Mouse (Mus musculus) lung, embryonic 14.5 days (tissue): Measurements from ENCODE around the gene Tmem100. TPM values are rescaled to one million over a fixed set of nuclear protein-coding genes. Genes with fewer than 3 reads are reported as not detected.
A peak's percentile ranks its signal among the peaks of the same experiment; 100 is the strongest.

Experiments
- ATAC-seq: fragments of 200-750 bp; cut with Nextera tagmentation; 2 replicates; pipeline ENCODE4 v1.8.0; 2017; ENCODE audit warnings: mild to moderate bottlenecking, moderate TSS enrichment, moderate library complexity; ENCODE audit not compliant: insufficient read depth
- DNase-seq: peaks from one replicate; pipeline ENCODE4 v3.0.0-alpha.2; 2015
- H3K27ac ChIP-seq: fragments of 300-500 bp; sonication (generic); 2 replicates; pipeline ENCODE4 v1.5.1; 2014; ENCODE audit warnings: low read depth, mild to moderate bottlenecking, moderate library complexity
- H3K27me3 ChIP-seq: fragments of 300-500 bp; sonication (generic); 2 replicates; pipeline ENCODE4 v1.6.1; 2014; ENCODE audit warnings: low read length, control low read depth; ENCODE audit not compliant: insufficient read depth
- H3K36me3 ChIP-seq: fragments of 300-500 bp; sonication (generic); 2 replicates; pipeline ENCODE4 v1.6.1; 2014; ENCODE audit warnings: control low read depth; ENCODE audit not compliant: insufficient read depth
- H3K4me1 ChIP-seq: fragments of 300-500 bp; sonication (generic); 2 replicates; pipeline ENCODE4 v1.6.1; 2014; ENCODE audit warnings: antibody characterized with exemption, control low read depth; ENCODE audit not compliant: insufficient read depth
- H3K4me2 ChIP-seq: fragments of 300-500 bp; sonication (generic); 2 replicates; pipeline ENCODE4 v1.6.1; 2014; ENCODE audit warnings: mild to moderate bottlenecking
- H3K4me3 ChIP-seq: fragments of 300-500 bp; sonication (generic); 2 replicates; pipeline ENCODE4 v1.5.1; 2014; ENCODE audit warnings: low read depth, low read length
- H3K9ac ChIP-seq: fragments of 300-500 bp; sonication (generic); 2 replicates; pipeline ENCODE4 v1.6.1; 2014
- H3K9me3 ChIP-seq: fragments of 300-500 bp; sonication (generic); 2 replicates; pipeline ENCODE4 v1.6.1; 2016; ENCODE audit warnings: low read depth, low read length, control low read depth
- CTCF ChIP-seq: IDR thresholded peaks from 2 replicates; pipeline ENCODE4 v1.5.1; 2016; ENCODE audit warnings: antibody characterized with exemption, low read depth
- WGBS: fragments of 180-500 bp; shearing (Covaris S2); extraction: QIAGEN DNeasy Blood & Tissue Kit; methylation state at CpG from one replicate; pipeline ENCODE4 v1.1.7; 2014; 5-methylcytosine and 5-hydroxymethylcytosine counted together
- polyA plus RNA-seq: library from polyadenylated mRNA; unstranded; fragments of >200 nt; fragmentation: Nextera tagmentation; extraction: Ambion mirVana; gene quantifications from 2 replicates; pipeline ENCODE4 v1.2.1, GENCODE M21; 2014

Tmem100 gene
- polyA plus RNA-seq, 1 experiment from 2014 or later, result 20.9 TPM

GRCm38 (mm10) chr11:90059241-90059640 lies 29.1 kb downstream of the Tmem100 start:
- Histone ChIP-seq H3K4me2 (no peak overlapping the region), H3K4me1 (no peaks in the 10 kb centered on the region; the same call in 1 of the 2 replicates), H3K4me3 (no peak overlapping the region), H3K27me3 (no peaks in the 10 kb centered on the region), H3K9me3 (no peaks in the 10 kb centered on the region; the same call in 1 of the 2 replicates), H3K36me3 (no peaks in the 10 kb centered on the region), H3K27ac (no peak overlapping the region), H3K9ac (no peak overlapping the region)
- TF ChIP-seq CTCF, result peak; percentile 20; the same call in 1 of the 2 replicates
- ATAC-seq (no peak), DNase-seq (no peak)

- TF ChIP-seq CTCF, result no peak
- no peak overlapping the region for H3K9ac ChIP-seq
- no peak overlapping the region for H3K27ac ChIP-seq
These were observed 32.5 kb downstream of the Tmem100 start for GRCm38 (mm10) chr11:90062657-90063056.

DNA sequence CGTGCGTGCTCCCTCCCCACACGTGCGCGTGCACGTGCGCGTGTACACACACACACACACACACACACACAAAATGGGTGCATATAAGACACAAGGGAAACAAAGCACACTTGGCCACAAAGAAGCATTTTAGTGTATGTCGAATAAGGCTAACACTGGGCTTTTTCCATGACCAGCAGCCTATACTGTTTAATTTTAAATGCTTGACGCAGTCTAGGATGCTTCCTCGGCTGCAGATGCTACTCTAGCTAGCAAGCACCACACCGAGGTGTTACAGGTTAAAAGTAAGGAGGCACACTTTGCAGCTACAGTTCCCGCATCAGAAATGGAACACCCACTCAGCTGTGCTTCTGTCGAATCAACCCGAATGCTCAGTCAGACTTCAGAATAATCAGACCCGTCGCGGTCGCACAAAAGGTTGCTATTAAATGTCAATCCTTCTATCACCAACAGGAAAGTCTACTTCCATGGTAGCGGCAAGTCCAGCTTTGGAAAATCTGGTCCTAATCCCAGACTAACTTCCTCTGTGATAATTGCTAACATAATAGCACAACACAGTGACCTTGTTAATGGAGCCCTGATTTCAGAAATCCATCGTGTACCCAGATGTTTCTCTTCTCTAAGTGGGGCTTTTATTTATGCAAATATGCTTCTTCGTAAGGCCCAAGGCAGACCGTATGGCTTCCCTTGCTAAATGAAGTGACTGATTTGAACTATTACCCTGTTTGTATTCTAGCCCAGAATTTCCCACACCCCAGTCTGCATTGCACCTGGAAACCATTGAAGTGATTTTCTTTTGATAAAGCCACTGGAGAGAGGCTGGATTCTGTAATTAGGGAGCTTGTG lies 36.5 kb downstream of the Tmem100 start:
- peak; percentile 39 for DNase-seq
- TF ChIP-seq CTCF, result no peak

More at GRCm38 (mm10) chr11:90062657-90063056, 32.5 kb downstream of the Tmem100 start:
- DNase-seq, result no peak
- Histone ChIP-seq H3K9me3 (no peaks in the 10 kb centered on the region; the same call in 1 of the 2 replicates), H3K27me3 (no peaks in the 10 kb centered on the region), H3K36me3 (no peaks in the 10 kb centered on the region), H3K4me1 (no peaks in the 10 kb centered on the region; the same call in 1 of the 2 replicates), H3K4me3 (no peak overlapping the region), H3K4me2 (no peak overlapping the region)
- 58% methylated on average over 3 of the region's 3 CpGs for WGBS
- ATAC-seq, result no peak

DNA sequence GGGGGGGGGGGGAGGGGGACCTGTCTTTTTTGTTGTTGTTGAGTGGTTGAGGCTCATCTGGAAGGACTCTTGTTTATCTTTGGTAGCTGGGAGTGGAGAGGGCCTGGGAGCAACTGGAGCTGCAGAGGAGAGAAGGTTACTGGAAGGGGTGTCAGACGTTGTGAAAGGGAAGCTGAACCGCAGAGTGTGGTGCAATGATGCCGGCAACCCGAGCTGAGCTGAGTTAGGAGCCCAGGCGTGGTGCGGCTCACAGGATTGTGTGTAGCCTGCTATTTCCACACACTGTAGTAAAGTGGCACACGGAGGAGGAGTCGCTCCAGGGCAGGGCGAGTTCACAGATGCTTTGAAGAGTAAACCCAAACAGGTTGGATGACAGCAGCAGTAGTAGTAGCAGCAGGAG lies 41.6 kb downstream of the Tmem100 start:
- 0 out of 2 replicates have a peak overlapping the region, but pooled peaks have one; percentile 4 for H3K27ac ChIP-seq
- ATAC-seq (peak; percentile 78; the same call in 1 of the 2 replicates), DNase-seq (peak; percentile 58)
- peak overlapping the region; percentile 23 for H3K4me2 ChIP-seq
- no peaks in the 10 kb centered on the region for H3K27me3 ChIP-seq
- no peaks in the 10 kb centered on the region for H3K36me3 ChIP-seq
- H3K9ac ChIP-seq, result no peak overlapping the region
- no peaks in the 10 kb centered on the region for H3K9me3 ChIP-seq
- no peak overlapping the region for H3K4me3 ChIP-seq
- TF ChIP-seq CTCF, result no peak
- 0 out of 2 replicates have a peak, but pooled peaks cover 5% of the 10 kb centered on the region for H3K4me1 ChIP-seq
- WGBS, result 16% methylated on average over 9 of the region's 9 CpGs

More for the DNA sequence above, 36.5 kb downstream of the Tmem100 start:
- Histone ChIP-seq H3K27me3 (no peaks in the 10 kb centered on the region), H3K4me2 (no peak overlapping the region), H3K9ac (no peak overlapping the region), H3K36me3 (no peaks in the 10 kb centered on the region), H3K9me3 (no peaks in the 10 kb centered on the region), H3K4me1 (peaks cover under 1% of the 10 kb centered on the region; the same call in 1 of the 2 replicates), H3K4me3 (no peak overlapping the region), H3K27ac (no peak overlapping the region; the same call in 1 of the 2 replicates)
- ATAC-seq, result no peak
- WGBS, result 72% methylated on average over 23 of the region's 23 CpGs

DNA sequence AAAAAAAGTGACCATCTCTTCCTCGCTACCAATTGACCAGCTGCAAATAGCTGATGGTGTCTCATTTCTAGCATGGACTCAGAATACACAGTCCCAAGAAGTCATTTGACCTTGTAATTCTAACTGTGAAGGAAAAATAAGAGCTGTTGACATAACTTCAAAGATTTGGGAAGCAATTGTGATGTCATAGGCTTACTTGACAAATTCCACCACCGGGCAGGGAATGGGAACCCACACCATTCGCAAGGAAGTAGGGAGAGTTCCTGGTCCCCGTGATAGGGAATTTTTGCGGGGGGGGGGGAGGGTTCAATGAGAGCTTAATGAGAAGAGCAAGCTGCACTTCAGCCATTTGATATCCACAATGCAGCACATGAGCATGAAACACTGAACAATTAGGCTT lies 43.1 kb downstream of the Tmem100 start:
- Histone ChIP-seq H3K4me2 (no peak overlapping the region), H3K27me3 (no peaks in the 10 kb centered on the region), H3K9me3 (no peaks in the 10 kb centered on the region), H3K36me3 (no peaks in the 10 kb centered on the region), H3K4me1 (0 out of 2 replicates have a peak, but pooled peaks cover 5% of the 10 kb centered on the region), H3K4me3 (no peak overlapping the region), H3K27ac (no peak overlapping the region), H3K9ac (no peak overlapping the region)
- ATAC-seq (peak; percentile 35; the same call in 1 of the 2 replicates), DNase-seq (peak; percentile 59)
- no peak for TF ChIP-seq CTCF
- WGBS, result 30% methylated on average over 5 of the region's 5 CpGs

- no peaks in the 10 kb centered on the region for H3K27me3 ChIP-seq
- no peak for DNase-seq
- no peak overlapping the region for H3K4me2 ChIP-seq
- H3K9ac ChIP-seq, result no peak overlapping the region
- no peak overlapping the region for H3K4me3 ChIP-seq
- H3K4me1 ChIP-seq, result 0 out of 2 replicates have a peak, but pooled peaks cover 4% of the 10 kb centered on the region
- no peak overlapping the region for H3K27ac ChIP-seq
- 88% methylated on average over 3 of the region's 3 CpGs for WGBS
- no peak for TF ChIP-seq CTCF
- H3K9me3 ChIP-seq, result no peaks in the 10 kb centered on the region
- no peaks in the 10 kb centered on the region for H3K36me3 ChIP-seq
- no peak for ATAC-seq
These were observed 46.5 kb downstream of the Tmem100 start for GRCm38 (mm10) chr11:90076666-90077065.

- 80% methylated on average over 3 of the region's 3 CpGs for WGBS
- ATAC-seq, result no peak
- no peak overlapping the region for H3K4me3 ChIP-seq
- no peak overlapping the region for H3K4me2 ChIP-seq
- no peak overlapping the region for H3K9ac ChIP-seq
- no peaks in the 10 kb centered on the region for H3K27me3 ChIP-seq
- H3K4me1 ChIP-seq, result no peaks in the 10 kb centered on the region
- no peak for TF ChIP-seq CTCF
- no peak overlapping the region for H3K27ac ChIP-seq
- no peak for DNase-seq
- H3K9me3 ChIP-seq, result no peaks in the 10 kb centered on the region
- H3K36me3 ChIP-seq, result no peaks in the 10 kb centered on the region
These were observed 50.6 kb downstream of the Tmem100 start for GRCm38 (mm10) chr11:90080678-90081267.
